Mouse (Mus musculus) forelimb bud, embryonic 11.5 days (tissue): ENCODE measurements around the gene Gm10961.

Source experiments
- DNase-seq: peaks from one replicate; pipeline ENCODE4 v3.0.0-alpha.2; 2012; ENCODE audit warnings: low read depth, low spot score

The Gm10961 gene

GRCm38 (mm10) chr3:107656888-107657287 is 25.8 kb downstream of the Gm10961 start:
- DNase-seq = no peak

GRCm38 (mm10) chr3:107659000-107659399 is 27.9 kb downstream of the Gm10961 start:
- DNase-seq = no peak

GRCm38 (mm10) chr3:107664641-107665040 is 33.5 kb downstream of the Gm10961 start:
- DNase-seq = no peak

- no peak for DNase-seq
Measured at GRCm38 (mm10) chr3:107667426-107667825, 36.3 kb downstream of the Gm10961 start.

- no peak for DNase-seq
Measured at GRCm38 (mm10) chr3:107668786-107669185, 37.7 kb downstream of the Gm10961 start.

- no peak for DNase-seq
Measured at GRCm38 (mm10) chr3:107670500-107670899, 39.4 kb downstream of the Gm10961 start.

GRCm38 (mm10) chr3:107671509-107671908 is 40.4 kb downstream of the Gm10961 start:
- no peak for DNase-seq

GRCm38 (mm10) chr3:107680790-107681576 is 49.9 kb downstream of the Gm10961 start:
- no peak for DNase-seq
